Mouse (Mus musculus): ENCODE measurements at regions not wholly inside any gene's neighbourhood (a gene's known extent, or its start where the extent isn't known, plus 50 kb on each side); places are given as distances from the start of the nearest gene placed in this dataset.

DNA sequence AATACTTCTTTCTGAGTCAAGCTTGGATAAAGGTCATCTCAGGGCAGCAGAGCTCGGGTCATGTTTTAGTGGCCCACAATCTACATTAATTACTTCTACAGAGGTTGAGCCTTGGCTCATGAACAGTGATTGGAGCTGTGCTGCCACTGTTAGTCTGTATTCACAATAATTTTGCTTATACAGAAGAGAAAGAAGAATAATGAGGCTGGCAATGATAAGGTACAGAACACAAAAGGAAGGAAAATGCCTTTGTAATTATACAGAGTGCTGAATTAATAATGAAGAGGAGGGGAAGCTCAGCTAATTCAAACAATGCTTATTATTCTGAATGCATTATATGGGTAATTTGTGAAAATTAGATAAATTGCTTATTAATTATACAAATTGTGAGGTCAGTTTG is 573.9 kb upstream of the Cblb start:
- Histone ChIP-seq H3K27me3 (ENCODE audit: insufficient read depth, poor library complexity, severe bottlenecking) (no peaks in the 10 kb centered on the region), H3K9me3 (no peaks in the 10 kb centered on the region), H3K4me3 (no peak overlapping the region), H3K27ac (no peak overlapping the region), H3K36me3 (no peaks in the 10 kb centered on the region), H3K4me1 (no peaks in the 10 kb centered on the region)
- WGBS: 66% methylated on average over 1 of the region's 1 CpGs
- no peak for DNase-seq (ENCODE audit: low spot score)

DNA sequence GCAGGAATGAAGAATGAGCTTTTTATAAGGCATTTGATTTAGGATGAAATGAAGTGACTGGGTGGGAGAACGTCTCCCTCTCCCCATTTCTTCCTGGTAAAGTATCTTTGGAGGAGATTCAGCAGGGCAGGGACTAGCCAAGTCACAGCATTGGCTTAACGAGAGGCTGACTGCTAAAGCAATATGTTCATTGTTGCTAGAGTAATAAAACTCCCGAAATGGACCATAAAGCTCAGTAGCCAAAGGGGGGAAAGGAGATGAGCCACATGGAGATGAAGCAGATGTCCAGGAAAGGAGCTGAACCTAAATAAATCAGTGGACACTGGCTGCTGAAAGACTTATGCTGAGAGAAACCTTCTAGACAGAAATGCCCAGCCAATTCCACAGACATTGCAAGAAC is 555.3 kb upstream of the Cblb start:
- no peaks in the 10 kb centered on the region for H3K27me3 ChIP-seq (ENCODE audit: insufficient read depth, poor library complexity, severe bottlenecking)
- no peaks in the 10 kb centered on the region for H3K4me1 ChIP-seq
- 75% methylated on average over 3 of the region's 3 CpGs for WGBS

DNA sequence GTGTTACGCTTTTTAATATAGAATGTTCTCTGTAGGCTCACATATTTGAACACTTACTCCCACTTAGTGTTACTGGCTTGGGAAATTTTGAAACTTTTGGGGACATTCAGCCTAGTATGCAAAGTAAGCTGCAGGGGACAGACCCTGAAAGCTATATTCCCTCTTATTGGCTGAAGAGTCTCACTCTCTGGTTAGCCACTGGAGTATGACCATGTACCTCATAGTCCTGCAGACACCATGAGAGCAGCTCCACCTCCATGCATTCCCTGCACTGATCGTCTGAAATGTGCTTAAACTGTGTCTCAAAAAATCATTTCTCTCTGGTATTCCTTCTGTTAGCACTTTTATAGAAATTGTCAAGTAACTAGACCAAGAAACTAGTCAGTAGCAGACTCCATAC is 534.9 kb upstream of the Cblb start:
- H3K27ac ChIP-seq: no peak overlapping the region
- no peaks in the 10 kb centered on the region for H3K9me3 ChIP-seq
- DNase-seq (ENCODE audit: low spot score): no peak
- H3K4me1 ChIP-seq: no peaks in the 10 kb centered on the region
- no peak overlapping the region for H3K4me3 ChIP-seq
- WGBS: 74% methylated on average over 2 of the region's 2 CpGs
- H3K27me3 ChIP-seq (ENCODE audit: insufficient read depth, poor library complexity, severe bottlenecking): no peaks in the 10 kb centered on the region
- no peaks in the 10 kb centered on the region for H3K36me3 ChIP-seq

More for the DNA sequence above, 555.3 kb upstream of the Cblb start:
- H3K27ac ChIP-seq: no peak overlapping the region
- no peak overlapping the region for H3K4me3 ChIP-seq
- no peaks in the 10 kb centered on the region for H3K36me3 ChIP-seq
- DNase-seq (ENCODE audit: low spot score): no peak
- no peaks in the 10 kb centered on the region for H3K9me3 ChIP-seq

DNA sequence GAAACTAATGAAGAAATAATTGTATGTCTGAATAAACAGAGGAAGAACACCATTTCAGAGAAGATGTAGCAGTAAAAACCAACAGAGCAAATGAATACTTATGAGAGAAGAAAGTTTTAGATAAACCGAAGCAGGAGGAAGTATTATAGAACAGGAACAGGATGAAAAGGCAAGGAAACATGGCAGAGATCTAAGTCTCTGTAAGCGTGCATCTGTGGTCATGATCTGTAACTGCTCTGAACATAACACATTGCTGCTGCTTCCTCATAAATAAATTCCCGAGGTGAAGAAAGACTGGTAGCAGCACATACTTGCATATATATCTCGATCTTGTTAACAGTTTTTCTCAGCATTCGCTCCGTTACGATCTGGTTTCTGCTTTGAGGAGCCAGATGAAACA is 533.2 kb upstream of the Cblb start:
- no peaks in the 10 kb centered on the region for H3K27me3 ChIP-seq (ENCODE audit: insufficient read depth, poor library complexity, severe bottlenecking)

DNA sequence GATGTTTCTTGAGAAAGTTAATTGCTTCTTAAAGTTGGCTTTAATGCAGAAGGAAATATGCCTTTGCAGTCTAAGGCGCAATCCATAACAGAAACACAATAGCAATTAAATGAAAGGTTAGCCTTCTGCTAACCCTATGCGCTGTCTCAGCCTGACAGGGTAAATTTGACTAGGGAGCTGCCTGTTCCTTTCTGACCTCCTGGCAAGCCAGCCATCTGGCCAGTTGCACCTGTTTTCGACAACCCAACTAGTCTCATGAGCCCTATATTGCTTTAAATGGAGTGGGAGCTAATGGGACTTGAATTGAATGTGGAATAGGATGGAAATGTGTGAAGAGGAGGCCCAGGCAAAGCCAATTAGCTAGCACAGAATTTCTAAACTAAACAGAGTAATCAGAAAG is 513.9 kb upstream of the Cblb start:
- DNase-seq (ENCODE audit: low spot score): no peak
- no peaks in the 10 kb centered on the region for H3K27me3 ChIP-seq (ENCODE audit: insufficient read depth, poor library complexity, severe bottlenecking)
- WGBS: 80% methylated on average over 3 of the region's 3 CpGs
- H3K27ac ChIP-seq: no peak overlapping the region
- no peaks in the 10 kb centered on the region for H3K36me3 ChIP-seq
- H3K4me3 ChIP-seq: no peak overlapping the region
- H3K4me1 ChIP-seq: 0 out of 2 replicates have a peak, but pooled peaks cover 4% of the 10 kb centered on the region
- no peaks in the 10 kb centered on the region for H3K9me3 ChIP-seq

More for the DNA sequence above, 533.2 kb upstream of the Cblb start:
- Histone ChIP-seq H3K4me3 (no peak overlapping the region), H3K27ac (no peak overlapping the region), H3K4me1 (no peaks in the 10 kb centered on the region), H3K36me3 (no peaks in the 10 kb centered on the region), H3K9me3 (no peaks in the 10 kb centered on the region)
- 85% methylated on average over 7 of the region's 7 CpGs for WGBS
- DNase-seq (ENCODE audit: low spot score): no peak

DNA sequence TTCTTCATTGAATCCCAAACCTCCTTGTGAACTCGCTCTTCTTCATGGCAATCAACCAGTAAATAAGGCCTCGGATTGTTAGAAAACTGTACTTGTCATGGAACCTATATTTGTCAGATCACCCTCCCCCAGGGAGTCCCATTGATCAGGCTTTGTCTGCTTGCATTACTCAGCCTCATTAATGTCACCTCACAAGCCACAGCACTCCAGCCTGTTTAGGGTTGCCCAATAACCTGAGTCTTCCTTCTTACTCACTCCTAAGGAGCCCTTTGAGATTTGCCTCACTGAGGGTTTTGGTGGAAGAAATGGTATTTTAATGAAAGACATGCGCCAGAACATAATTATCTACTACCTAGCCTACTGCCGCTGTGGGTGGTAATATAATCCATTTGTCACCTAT is 510.3 kb upstream of the Cblb start:
- Histone ChIP-seq H3K36me3 (no peaks in the 10 kb centered on the region), H3K4me3 (no peak overlapping the region), H3K4me1 (peaks cover 4% of the 10 kb centered on the region; the same call in 1 of the 2 replicates), H3K27me3 (ENCODE audit: insufficient read depth, poor library complexity, severe bottlenecking) (no peaks in the 10 kb centered on the region), H3K9me3 (no peaks in the 10 kb centered on the region), H3K27ac (no peak overlapping the region)
- 78% methylated on average over 4 of the region's 4 CpGs for WGBS
- no peak for DNase-seq (ENCODE audit: low spot score)

DNA sequence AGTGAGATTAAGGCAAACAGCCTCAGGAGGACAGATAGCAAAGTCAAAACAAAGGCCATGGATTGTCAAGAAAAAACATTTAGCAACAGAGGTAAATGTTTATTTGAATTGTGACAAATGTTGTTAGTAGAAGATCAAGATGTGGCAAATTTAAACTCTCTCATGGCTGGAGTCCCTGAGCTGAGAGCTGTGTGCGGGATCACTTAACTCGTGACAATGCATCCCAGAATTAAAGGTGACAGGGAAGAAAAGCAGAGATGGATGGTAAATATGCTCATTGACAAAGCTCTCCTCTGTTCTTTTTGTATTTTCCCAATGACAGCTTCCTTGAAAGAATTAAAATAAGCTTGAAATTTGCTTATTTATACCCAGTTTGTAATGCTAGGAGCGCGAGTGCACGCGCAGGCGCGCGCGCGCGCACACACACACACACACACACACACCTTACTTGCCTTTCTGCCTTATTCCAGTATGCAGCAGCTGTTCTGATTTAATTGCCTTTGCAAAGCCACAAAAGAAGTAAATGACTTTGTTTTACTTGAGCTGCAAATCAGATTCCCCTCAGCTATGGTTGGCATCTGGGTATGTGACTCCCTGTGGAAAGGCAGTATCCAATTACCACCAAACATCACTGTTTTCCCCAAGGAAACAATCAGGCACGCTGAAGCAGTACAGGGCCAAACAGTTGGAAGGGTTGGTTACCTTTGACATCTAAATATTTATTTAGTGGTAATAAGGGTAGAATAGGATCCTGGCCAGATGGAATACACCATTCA is 509.5 kb upstream of the Cblb start:
- H3K9me3 ChIP-seq: no peaks in the 10 kb centered on the region
- H3K27me3 ChIP-seq (ENCODE audit: insufficient read depth, poor library complexity, severe bottlenecking): no peaks in the 10 kb centered on the region
- no peak for DNase-seq (ENCODE audit: low spot score)
- no peak overlapping the region for H3K4me3 ChIP-seq
- 82% methylated on average over 13 of the region's 13 CpGs for WGBS
- H3K4me1 ChIP-seq: peaks cover 4% of the 10 kb centered on the region; the same call in 1 of the 2 replicates
- no peaks in the 10 kb centered on the region for H3K36me3 ChIP-seq
- H3K27ac ChIP-seq: no peak overlapping the region

DNA sequence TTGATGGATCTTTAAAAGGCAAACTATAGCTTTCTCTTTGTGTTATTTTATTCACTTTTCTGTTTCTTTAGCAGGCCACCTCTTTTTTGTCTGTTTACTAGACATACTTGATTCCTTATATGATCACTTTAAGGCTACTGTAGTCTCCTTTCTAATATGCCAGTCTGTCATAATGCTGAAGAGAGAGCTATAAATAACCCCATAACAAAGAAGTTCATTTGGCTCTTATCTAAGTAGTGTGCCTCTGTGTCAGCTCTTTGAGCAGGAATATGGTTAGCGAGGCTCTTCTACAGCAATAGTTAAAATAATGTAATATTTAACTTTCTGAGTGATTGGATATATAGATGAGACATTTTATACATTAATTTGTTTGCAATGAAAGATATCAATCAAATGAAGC is 507.0 kb upstream of the Cblb start:
- no peak overlapping the region for H3K4me3 ChIP-seq
- no peaks in the 10 kb centered on the region for H3K27me3 ChIP-seq (ENCODE audit: insufficient read depth, poor library complexity, severe bottlenecking)
- 47% methylated on average over 1 of the region's 1 CpGs for WGBS
- H3K36me3 ChIP-seq: no peaks in the 10 kb centered on the region
- H3K27ac ChIP-seq: no peak overlapping the region; the same call in 1 of the 2 replicates
- DNase-seq (ENCODE audit: low spot score): no peak
- H3K9me3 ChIP-seq: no peaks in the 10 kb centered on the region
- peaks cover 4% of the 10 kb centered on the region; the same call in 1 of the 2 replicates for H3K4me1 ChIP-seq

DNA sequence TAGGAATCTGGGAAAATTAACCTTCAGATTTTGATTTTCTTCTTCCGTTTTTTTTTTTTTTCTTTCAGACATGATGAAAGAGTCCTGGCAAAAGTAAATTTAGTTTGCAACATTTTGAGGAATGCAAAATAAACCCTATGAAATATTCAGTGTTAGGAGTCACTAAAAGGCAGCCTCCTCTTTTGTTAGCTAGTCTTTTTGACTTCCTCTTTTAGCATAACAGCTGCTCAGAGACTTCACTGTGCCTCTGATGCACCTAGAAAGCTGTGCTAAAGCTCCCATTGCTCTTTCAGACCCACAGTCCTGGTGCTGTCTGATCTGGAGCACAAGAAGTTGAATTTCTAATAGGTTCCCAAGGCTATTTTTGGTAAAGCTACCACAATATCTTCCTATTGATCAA is 498.5 kb upstream of the Cblb start:
- Histone ChIP-seq H3K4me3 (no peak overlapping the region), H3K27me3 (ENCODE audit: insufficient read depth, poor library complexity, severe bottlenecking) (no peaks in the 10 kb centered on the region), H3K9me3 (no peaks in the 10 kb centered on the region), H3K36me3 (no peaks in the 10 kb centered on the region), H3K27ac (no peak overlapping the region), H3K4me1 (no peaks in the 10 kb centered on the region)
- 71% methylated on average over 1 of the region's 1 CpGs for WGBS
- no peak for DNase-seq (ENCODE audit: low spot score)

DNA sequence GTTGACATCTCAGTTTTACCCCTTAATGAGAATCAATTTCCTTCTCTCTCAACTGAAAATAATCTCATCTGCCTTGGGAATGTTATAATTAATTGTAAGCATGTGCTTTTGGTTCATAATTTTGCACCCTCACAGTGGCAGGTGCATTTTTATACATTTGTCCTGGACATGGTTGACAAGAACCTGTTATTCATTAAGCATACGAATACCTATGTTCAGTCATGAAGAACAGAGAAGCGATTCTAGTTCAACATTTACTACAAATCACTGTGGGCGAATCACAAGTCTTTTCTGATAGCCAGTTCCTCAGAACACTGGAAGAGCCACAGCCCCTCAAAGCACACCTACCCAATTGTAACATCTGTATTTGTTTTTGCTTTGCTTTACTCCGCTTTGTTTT is 487.3 kb upstream of the Cblb start:
- no peaks in the 10 kb centered on the region for H3K36me3 ChIP-seq
- H3K9me3 ChIP-seq: no peaks in the 10 kb centered on the region
- H3K27me3 ChIP-seq (ENCODE audit: insufficient read depth, poor library complexity, severe bottlenecking): no peaks in the 10 kb centered on the region
- no peak overlapping the region for H3K27ac ChIP-seq
- WGBS: 78% methylated on average over 4 of the region's 4 CpGs
- DNase-seq (ENCODE audit: low spot score): no peak
- no peak overlapping the region for H3K4me3 ChIP-seq
- H3K4me1 ChIP-seq: no peaks in the 10 kb centered on the region

DNA sequence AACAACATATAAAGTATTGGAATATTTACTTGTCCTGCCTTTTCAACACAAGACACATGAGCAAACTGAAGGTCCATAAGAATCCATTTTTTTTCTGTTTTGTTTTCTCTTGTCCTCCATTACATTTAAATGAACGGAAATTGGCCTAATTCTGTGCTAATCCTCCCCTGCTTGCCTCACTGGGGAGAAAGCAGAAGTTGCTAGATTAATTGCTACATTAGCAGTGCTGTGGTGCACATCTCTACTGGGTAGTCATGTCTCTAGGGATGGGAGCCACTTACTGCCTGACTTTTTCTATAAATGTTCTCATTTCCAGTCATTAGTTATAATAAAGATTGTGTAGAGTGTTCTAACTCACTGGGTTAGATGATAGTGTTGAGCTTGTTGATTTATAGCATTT is 484.0 kb upstream of the Cblb start:
- Histone ChIP-seq H3K4me1 (no peaks in the 10 kb centered on the region), H3K27me3 (ENCODE audit: insufficient read depth, poor library complexity, severe bottlenecking) (no peaks in the 10 kb centered on the region), H3K36me3 (no peaks in the 10 kb centered on the region), H3K9me3 (no peaks in the 10 kb centered on the region), H3K4me3 (no peak overlapping the region), H3K27ac (no peak overlapping the region)
- no peak for DNase-seq (ENCODE audit: low spot score)
- WGBS: 73% methylated on average over 1 of the region's 1 CpGs

DNA sequence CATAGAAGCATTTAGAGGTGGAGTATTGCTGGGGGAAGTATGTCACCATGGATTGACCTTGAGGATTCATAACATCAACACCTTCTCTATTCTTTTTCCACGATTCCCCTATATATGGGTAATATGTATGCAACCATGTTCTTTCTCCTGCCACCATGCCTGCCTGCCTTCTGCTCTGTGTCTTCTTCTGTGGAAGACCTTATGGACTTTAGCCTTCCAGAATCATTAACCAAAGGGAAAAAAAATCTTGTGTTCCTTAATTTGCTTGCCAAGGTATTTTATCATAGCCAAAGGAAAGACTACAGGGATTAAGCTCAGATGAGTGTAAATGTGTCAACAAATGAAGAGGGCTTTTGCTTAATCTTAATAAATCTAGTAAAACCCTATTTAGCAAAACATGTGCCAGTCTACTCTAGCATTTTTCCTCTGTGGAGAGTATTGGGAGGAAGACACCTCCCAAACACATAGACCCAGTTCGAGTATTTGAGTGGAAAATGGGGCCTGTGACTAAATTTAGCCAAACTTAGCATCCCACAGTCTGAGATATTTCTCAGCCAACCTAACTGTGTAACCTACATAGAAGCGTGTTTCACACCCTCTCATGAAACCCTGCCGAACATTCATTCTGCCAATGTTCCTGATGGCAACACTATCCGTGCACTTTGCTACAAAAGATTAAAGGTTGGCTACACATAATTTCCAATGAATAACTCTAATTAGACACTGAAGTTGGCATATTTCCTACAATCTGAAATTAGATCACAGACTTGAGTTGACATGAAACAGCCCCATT is 468.0 kb upstream of the Cblb start:
- WGBS: 80% methylated on average over 5 of the region's 5 CpGs
- Histone ChIP-seq H3K9me3 (no peaks in the 10 kb centered on the region), H3K27ac (no peak overlapping the region), H3K4me3 (no peak overlapping the region), H3K36me3 (no peaks in the 10 kb centered on the region), H3K27me3 (ENCODE audit: insufficient read depth, poor library complexity, severe bottlenecking) (no peaks in the 10 kb centered on the region), H3K4me1 (no peaks in the 10 kb centered on the region)
- no peak for DNase-seq (ENCODE audit: low spot score)

DNA sequence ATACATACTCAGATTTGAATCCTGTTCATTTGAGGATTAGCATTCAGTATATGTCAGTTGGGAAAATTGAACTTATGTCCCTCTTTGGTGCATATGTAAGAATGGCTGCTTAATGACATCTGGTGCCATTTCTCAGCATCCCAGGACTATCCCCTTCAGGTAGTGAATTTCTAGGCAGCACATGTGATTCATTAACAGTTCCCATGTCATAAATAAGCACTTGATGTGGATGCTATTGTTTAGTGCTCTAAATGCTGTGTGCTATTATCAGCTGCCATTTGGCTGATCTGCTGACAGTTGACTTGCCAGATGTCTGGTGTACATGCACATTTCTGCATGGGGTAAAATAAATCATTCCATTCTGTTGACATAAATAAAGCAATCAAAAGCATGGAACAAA is 467.0 kb upstream of the Cblb start:
- Histone ChIP-seq H3K9me3 (no peaks in the 10 kb centered on the region), H3K27me3 (ENCODE audit: insufficient read depth, poor library complexity, severe bottlenecking) (no peaks in the 10 kb centered on the region), H3K4me3 (no peak overlapping the region), H3K27ac (no peak overlapping the region), H3K36me3 (no peaks in the 10 kb centered on the region), H3K4me1 (no peaks in the 10 kb centered on the region)
- DNase-seq (ENCODE audit: low spot score): no peak
